Mouse (Mus musculus) midbrain, postnatal 0 days (tissue): ENCODE measurements around the gene Mief1. TPM values are rescaled to one million over a fixed set of nuclear protein-coding genes. Genes with fewer than 3 reads are reported as not detected.

Experiments
- ATAC-seq: fragments of 200-750 bp; cut with Nextera tagmentation; 2 replicates; pipeline ENCODE4 v1.8.0; 2017; ENCODE audit warnings: moderate number of reproducible peaks, mild to moderate bottlenecking, moderate TSS enrichment, moderate library complexity; ENCODE audit not compliant: low FRiP score
- DNase-seq: peaks from one replicate; pipeline ENCODE4 v3.0.0-alpha.2; 2015; ENCODE audit warnings: low spot score
- H3K27ac ChIP-seq: fragments of 300-500 bp; sonication (generic); 2 replicates; pipeline ENCODE4 v1.5.1; 2014; ENCODE audit warnings: low read depth, mild to moderate bottlenecking, low read length, mixed read lengths
- H3K27me3 ChIP-seq: fragments of 300-500 bp; sonication (generic); 2 replicates; pipeline ENCODE4 v1.6.1; 2014; ENCODE audit warnings: low read length, control low read depth, mixed read lengths; ENCODE audit not compliant: insufficient read depth
- H3K36me3 ChIP-seq: fragments of 300-500 bp; sonication (generic); 2 replicates; pipeline ENCODE4 v1.6.1; 2014; ENCODE audit warnings: low read length, control low read depth, mixed read lengths; ENCODE audit not compliant: insufficient read depth
- H3K4me1 ChIP-seq: fragments of 300-500 bp; sonication (generic); 2 replicates; pipeline ENCODE4 v1.6.1; 2014; ENCODE audit warnings: mild to moderate bottlenecking, control low read depth, antibody characterized with exemption, low read length, mixed read lengths; ENCODE audit not compliant: insufficient read depth
- H3K4me2 ChIP-seq: fragments of 300-500 bp; sonication (generic); 2 replicates; pipeline ENCODE4 v1.6.1; 2014; ENCODE audit warnings: low read depth, mild to moderate bottlenecking, low read length, mixed read lengths; ENCODE audit not compliant: poor library complexity, severe bottlenecking
- H3K4me3 ChIP-seq: fragments of 300-500 bp; sonication (generic); 2 replicates; pipeline ENCODE4 v1.5.1; 2014; ENCODE audit warnings: low read depth, mild to moderate bottlenecking, low read length, moderate library complexity
- H3K9ac ChIP-seq: fragments of 300-500 bp; sonication (generic); replicated peaks from 2 replicates; pipeline ENCODE4 v1.6.1; 2014; ENCODE audit warnings: mild to moderate bottlenecking, low read length, moderate library complexity, mixed read lengths; ENCODE audit not compliant: poor library complexity, severe bottlenecking
- H3K9me3 ChIP-seq: fragments of 300-500 bp; sonication (generic); 2 replicates; pipeline ENCODE4 v1.6.1; 2016; ENCODE audit warnings: low read length, control low read depth
- CTCF ChIP-seq: IDR thresholded peaks from 2 replicates; pipeline ENCODE4 v1.5.1; 2016; ENCODE audit warnings: antibody characterized with exemption, mild to moderate bottlenecking
- WGBS: fragments of 180-500 bp; shearing (Covaris S2); extraction: QIAGEN DNeasy Blood & Tissue Kit; methylation state at CpG from one replicate; pipeline ENCODE4 v1.1.7; 2014; 5-methylcytosine and 5-hydroxymethylcytosine counted together
- polyA plus RNA-seq: library from polyadenylated mRNA; unstranded; fragments of >200 nt; fragmentation: Nextera tagmentation; extraction: Ambion mirVana; gene quantifications from 2 replicates; pipeline ENCODE4 v1.2.1, GENCODE M21; 2015
- total RNA-seq: library from RNA; depleted of rRNA; stranded (reverse); fragments of >200 nt; gene quantifications from 2 replicates; pipeline ENCODE4 v1.2.3, GENCODE M21; 2014

Gene Mief1
- total and polyA plus RNA-seq, 2 experiments from 2014 or later = 21.9 to 46.3 TPM

- no peak overlapping the region for H3K4me2 ChIP-seq
- H3K27ac ChIP-seq = no peak overlapping the region; the same call in 1 of the 2 replicates
- 15% methylated on average over 10 of the region's 10 CpGs for WGBS
- TF ChIP-seq CTCF = peak; percentile 65
- no peaks in the 10 kb centered on the region for H3K27me3 ChIP-seq
- H3K4me1 ChIP-seq = no peaks in the 10 kb centered on the region
- no peak for ATAC-seq
- no peak overlapping the region for H3K9ac ChIP-seq
- H3K9me3 ChIP-seq = no peaks in the 10 kb centered on the region
- no peak overlapping the region for H3K4me3 ChIP-seq
- DNase-seq = peak; percentile 63
- peaks cover 21% of the 10 kb centered on the region for H3K36me3 ChIP-seq
Observed at GRCm38 (mm10) chr15:80215716-80216479, 17.9 kb upstream of the Mief1 start.

GRCm38 (mm10) chr15:80216480-80216820 lies 17.4 kb upstream of the Mief1 start:
- no peak for ATAC-seq
- Histone ChIP-seq H3K9me3 (no peaks in the 10 kb centered on the region), H3K4me3 (no peak overlapping the region), H3K9ac (no peak overlapping the region), H3K4me1 (no peaks in the 10 kb centered on the region), H3K4me2 (no peak overlapping the region), H3K36me3 (peaks cover 16% of the 10 kb centered on the region), H3K27me3 (no peaks in the 10 kb centered on the region), H3K27ac (no peak overlapping the region)
- WGBS = 69% methylated on average over 9 of the region's 9 CpGs
- DNase-seq = no peak
- TF ChIP-seq CTCF = no peak

GRCm38 (mm10) chr15:80217476-80217875 lies 16.3 kb upstream of the Mief1 start:
- H3K4me1 ChIP-seq = no peaks in the 10 kb centered on the region
- no peak overlapping the region for H3K4me3 ChIP-seq

GRCm38 (mm10) chr15:80219211-80219610 lies 14.6 kb upstream of the Mief1 start:
- no peak overlapping the region for H3K9ac ChIP-seq
- no peaks in the 10 kb centered on the region for H3K27me3 ChIP-seq
- H3K4me1 ChIP-seq = no peaks in the 10 kb centered on the region
- peak overlapping the region; percentile 22; the same call in 1 of the 2 replicates for H3K4me2 ChIP-seq
- no peak overlapping the region for H3K4me3 ChIP-seq
- no peak for ATAC-seq
- no peaks in the 10 kb centered on the region for H3K9me3 ChIP-seq
- no peak for DNase-seq
- H3K27ac ChIP-seq = no peak overlapping the region
- no peak for TF ChIP-seq CTCF
- 49% methylated on average over 14 of the region's 14 CpGs for WGBS
- no peaks in the 10 kb centered on the region for H3K36me3 ChIP-seq

More at GRCm38 (mm10) chr15:80217476-80217875, 16.3 kb upstream of the Mief1 start:
- Histone ChIP-seq H3K36me3 (peaks cover 6% of the 10 kb centered on the region), H3K9ac (no peak overlapping the region), H3K4me2 (no peak overlapping the region), H3K27ac (no peak overlapping the region), H3K9me3 (no peaks in the 10 kb centered on the region), H3K27me3 (no peaks in the 10 kb centered on the region)
- ATAC-seq (no peak), DNase-seq (no peak)
- no peak for TF ChIP-seq CTCF
- 92% methylated on average over 10 of the region's 10 CpGs for WGBS

- ATAC-seq (no peak), DNase-seq (no peak)
- H3K27ac ChIP-seq = no peak overlapping the region
- WGBS = 72% methylated on average over 4 of the region's 4 CpGs
- H3K36me3 ChIP-seq = no peaks in the 10 kb centered on the region
- no peak overlapping the region for H3K9ac ChIP-seq
- H3K9me3 ChIP-seq = no peaks in the 10 kb centered on the region
- no peak overlapping the region for H3K4me3 ChIP-seq
- no peak for TF ChIP-seq CTCF
- no peak overlapping the region for H3K4me2 ChIP-seq
- no peaks in the 10 kb centered on the region for H3K27me3 ChIP-seq
- no peaks in the 10 kb centered on the region for H3K4me1 ChIP-seq
Observed at GRCm38 (mm10) chr15:80219705-80220657, 13.8 kb upstream of the Mief1 start.

- ATAC-seq (no peak), DNase-seq (no peak)
- no peak overlapping the region for H3K4me3 ChIP-seq
- H3K27me3 ChIP-seq = no peaks in the 10 kb centered on the region
- TF ChIP-seq CTCF = peak; percentile 39
- no peaks in the 10 kb centered on the region for H3K36me3 ChIP-seq
- no peak overlapping the region for H3K4me2 ChIP-seq
- no peak overlapping the region for H3K27ac ChIP-seq
- no peaks in the 10 kb centered on the region for H3K9me3 ChIP-seq
- 64% methylated on average over 8 of the region's 8 CpGs for WGBS
- H3K4me1 ChIP-seq = no peaks in the 10 kb centered on the region
- H3K9ac ChIP-seq = no peak overlapping the region
Observed at GRCm38 (mm10) chr15:80221031-80221430, 12.8 kb upstream of the Mief1 start.
